Mouse (Mus musculus): ENCODE measurements at regions not wholly inside any gene's neighbourhood (a gene's known extent, or its start where the extent isn't known, plus 50 kb on each side); places are given as distances from the start of the nearest gene placed in this dataset.
A peak's percentile ranks its signal among the peaks of the same experiment; 100 is the strongest.

GRCm38 (mm10) chr10:25118674-25119670, 188.7 kb downstream of the Akap7 start:
- WGBS, result 50% methylated on average over 17 of the region's 17 CpGs
- Histone ChIP-seq H3K9me3 (replicated peaks) (no peaks in the 10 kb centered on the region), H3K4me1 (peaks cover 10% of the 10 kb centered on the region), H3K27me3 (ENCODE audit: low read depth, poor library complexity, severe bottlenecking) (no peaks in the 10 kb centered on the region), H3K36me3 (no peaks in the 10 kb centered on the region), H3K27ac (replicated peaks) (no peak overlapping the region), H3K4me3 (no peak overlapping the region)
- no peak for DNase-seq (ENCODE audit: low spot score)

DNA sequence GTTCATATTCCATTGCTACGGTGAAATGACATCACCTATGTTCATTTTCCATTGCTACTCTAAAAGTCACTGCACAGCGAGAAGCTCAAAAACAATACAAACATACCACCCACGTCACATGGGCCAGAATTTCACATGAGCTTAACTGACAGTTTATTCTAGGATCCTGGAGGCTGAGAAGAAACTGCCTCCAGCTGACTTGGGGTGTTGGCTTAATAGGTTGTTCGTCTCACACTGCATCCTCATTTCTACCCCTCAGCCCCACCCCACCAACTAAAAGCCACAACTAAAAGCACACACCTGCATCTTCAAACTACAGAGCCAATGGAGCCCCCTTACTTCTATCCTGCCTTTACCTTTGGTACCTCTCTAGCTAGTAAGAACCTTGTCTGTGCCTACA, 187.0 kb upstream of the Arg1 start:
- Histone ChIP-seq H3K27me3 (ENCODE audit: low read depth, poor library complexity, severe bottlenecking) (no peaks in the 10 kb centered on the region), H3K27ac (replicated peaks) (no peak overlapping the region), H3K4me3 (no peak overlapping the region), H3K36me3 (no peaks in the 10 kb centered on the region), H3K4me1 (peaks cover 31% of the 10 kb centered on the region), H3K9me3 (replicated peaks) (no peaks in the 10 kb centered on the region)
- WGBS, result 88% methylated on average over 4 of the region's 4 CpGs
- DNase-seq (ENCODE audit: low spot score), result no peak

GRCm38 (mm10) chr10:25112449-25113171, 185.3 kb upstream of the Arg1 start:
- DNase-seq (ENCODE audit: low spot score), result no peak
- no peaks in the 10 kb centered on the region for H3K9me3 ChIP-seq (replicated peaks)
- H3K27me3 ChIP-seq (ENCODE audit: low read depth, poor library complexity, severe bottlenecking), result no peaks in the 10 kb centered on the region
- no peaks in the 10 kb centered on the region for H3K36me3 ChIP-seq
- peaks cover 22% of the 10 kb centered on the region for H3K4me1 ChIP-seq
- H3K4me3 ChIP-seq, result no peak overlapping the region
- 56% methylated on average over 12 of the region's 12 CpGs for WGBS
- peak overlapping the region; percentile 61; the same call in 1 of the 2 replicates for H3K27ac ChIP-seq (replicated peaks)

DNA sequence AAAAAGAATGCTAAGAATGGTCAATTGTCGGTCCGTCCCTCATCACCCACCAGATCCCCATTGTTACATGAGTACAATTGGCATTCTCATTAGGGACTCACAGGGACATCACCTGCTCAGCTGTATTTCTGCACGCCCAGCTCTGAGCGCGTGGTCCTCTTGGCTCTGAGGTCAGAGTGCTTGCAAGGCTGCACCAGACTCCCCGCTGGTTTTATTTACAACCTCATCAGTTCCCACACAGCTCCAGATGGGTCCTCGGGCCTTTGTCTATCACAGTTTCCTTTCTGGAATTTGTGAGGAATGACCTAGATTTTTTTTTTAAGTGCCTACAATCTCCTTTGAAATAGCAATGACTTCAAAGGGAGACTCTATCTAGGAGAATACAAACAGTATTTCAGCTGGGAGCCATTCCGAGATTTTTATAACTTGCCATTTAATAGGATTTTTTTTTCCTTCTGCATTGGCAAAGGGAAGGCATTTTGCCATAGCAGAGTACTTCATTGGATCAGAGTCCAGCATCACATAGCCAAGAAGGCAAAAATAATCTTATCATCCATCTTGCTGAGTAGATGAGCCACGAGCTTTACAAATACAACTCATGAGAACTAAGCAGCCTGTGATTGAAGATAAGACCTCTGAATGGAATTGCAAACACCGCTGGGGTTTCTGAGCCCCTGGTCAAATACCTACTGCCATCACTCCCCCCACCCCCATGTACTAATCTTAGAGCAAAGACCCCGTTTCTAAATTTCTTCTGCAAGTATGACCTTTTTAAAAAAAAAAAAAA, 184.5 kb upstream of the Arg1 start:
- DNase-seq (ENCODE audit: low spot score), result no peak
- no peaks in the 10 kb centered on the region for H3K27me3 ChIP-seq (ENCODE audit: low read depth, poor library complexity, severe bottlenecking)
- no peak overlapping the region for H3K4me3 ChIP-seq
- WGBS, result 6% methylated on average over 11 of the region's 11 CpGs
- H3K9me3 ChIP-seq (replicated peaks), result no peaks in the 10 kb centered on the region
- H3K27ac ChIP-seq (replicated peaks), result peak overlapping the region; percentile 28; the same call in 1 of the 2 replicates
- H3K4me1 ChIP-seq, result peaks cover 22% of the 10 kb centered on the region
- no peaks in the 10 kb centered on the region for H3K36me3 ChIP-seq

DNA sequence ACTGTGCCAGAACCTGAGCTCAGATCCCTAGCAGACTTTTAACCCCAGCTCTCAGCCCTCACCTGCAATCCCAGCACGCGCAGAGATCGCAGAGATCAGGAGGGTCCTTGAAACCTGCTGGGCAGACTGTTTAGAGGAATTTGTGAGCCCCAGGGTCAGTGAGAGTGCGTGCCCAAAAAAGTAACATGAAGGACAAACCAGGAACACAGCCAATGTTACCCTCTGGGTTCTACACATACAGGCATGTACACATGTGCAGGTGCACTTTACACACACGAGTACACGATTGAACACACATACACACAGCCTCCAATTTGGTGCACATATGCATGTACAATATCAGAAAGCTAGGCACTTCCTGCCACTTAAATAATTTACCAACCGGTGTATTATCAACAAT, 183.9 kb upstream of the Arg1 start:
- Histone ChIP-seq H3K4me3 (no peak overlapping the region), H3K36me3 (no peaks in the 10 kb centered on the region), H3K27ac (replicated peaks) (peak overlapping the region; percentile 28; the same call in 1 of the 2 replicates), H3K27me3 (ENCODE audit: low read depth, poor library complexity, severe bottlenecking) (no peaks in the 10 kb centered on the region), H3K9me3 (replicated peaks) (no peaks in the 10 kb centered on the region), H3K4me1 (peaks cover 22% of the 10 kb centered on the region)
- DNase-seq (ENCODE audit: low spot score), result no peak
- WGBS, result 37% methylated on average over 7 of the region's 7 CpGs

DNA sequence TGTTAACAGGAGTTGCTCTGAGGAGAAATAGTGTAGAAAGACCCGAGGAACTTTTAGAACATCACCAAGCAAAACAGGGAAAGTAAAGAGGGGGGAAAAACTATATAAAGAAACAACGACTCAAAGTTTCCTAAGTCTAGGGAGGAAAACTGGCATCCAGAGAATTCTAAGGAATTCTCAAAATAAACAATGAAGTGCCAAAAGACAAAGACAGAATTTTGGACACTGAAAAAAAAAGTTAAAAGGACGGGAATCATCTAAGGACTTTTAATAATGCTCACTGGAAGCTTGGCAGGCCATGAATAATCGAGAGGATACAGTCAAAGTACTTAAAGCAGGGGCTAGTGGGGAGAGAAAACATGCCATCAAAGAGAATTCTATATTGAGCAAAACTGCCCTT, 170.8 kb upstream of the Arg1 start:
- H3K9me3 ChIP-seq (replicated peaks), result no peaks in the 10 kb centered on the region
- 70% methylated on average over 4 of the region's 4 CpGs for WGBS
- H3K27me3 ChIP-seq (ENCODE audit: low read depth, poor library complexity, severe bottlenecking), result no peaks in the 10 kb centered on the region
- no peaks in the 10 kb centered on the region for H3K4me1 ChIP-seq
- no peak for DNase-seq (ENCODE audit: low spot score)
- H3K36me3 ChIP-seq, result no peaks in the 10 kb centered on the region
- no peak overlapping the region for H3K4me3 ChIP-seq
- H3K27ac ChIP-seq (replicated peaks), result no peak overlapping the region

GRCm38 (mm10) chr10:25089705-25090386, 162.6 kb upstream of the Arg1 start:
- Histone ChIP-seq H3K4me1 (no peaks in the 10 kb centered on the region), H3K27ac (replicated peaks) (no peak overlapping the region), H3K36me3 (no peaks in the 10 kb centered on the region), H3K27me3 (ENCODE audit: low read depth, poor library complexity, severe bottlenecking) (no peaks in the 10 kb centered on the region), H3K9me3 (replicated peaks) (no peaks in the 10 kb centered on the region), H3K4me3 (no peak overlapping the region)
- WGBS, result 96% methylated on average over 4 of the region's 4 CpGs
- no peak for DNase-seq (ENCODE audit: low spot score)

DNA sequence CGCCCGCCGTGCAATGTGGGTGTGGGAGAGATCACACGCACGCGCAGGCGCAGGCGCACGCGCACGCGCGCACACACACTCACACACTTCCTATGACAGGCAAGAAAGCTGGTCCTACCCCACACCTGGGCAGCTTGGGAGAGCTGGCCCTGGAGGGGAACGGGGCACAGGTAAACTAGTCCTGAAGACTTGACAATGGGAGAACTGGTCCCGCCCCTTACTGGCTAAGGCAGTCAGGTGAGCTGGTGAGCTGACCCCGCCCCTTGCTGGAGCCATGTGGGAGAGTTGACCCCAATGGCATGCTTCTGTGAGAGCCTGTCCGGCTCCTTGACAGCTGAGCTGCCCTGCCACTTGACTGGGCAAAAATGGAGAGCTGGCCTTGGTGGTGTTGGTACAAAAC, 159.5 kb upstream of the Arg1 start:
- Histone ChIP-seq H3K4me1 (no peaks in the 10 kb centered on the region), H3K36me3 (no peaks in the 10 kb centered on the region), H3K4me3 (no peak overlapping the region), H3K9me3 (replicated peaks) (no peaks in the 10 kb centered on the region), H3K27me3 (ENCODE audit: low read depth, poor library complexity, severe bottlenecking) (no peaks in the 10 kb centered on the region), H3K27ac (replicated peaks) (no peak overlapping the region)
- 97% methylated on average over 17 of the region's 17 CpGs for WGBS
- no peak for DNase-seq (ENCODE audit: low spot score)

GRCm38 (mm10) chr10:25082930-25083329, 155.6 kb upstream of the Arg1 start:
- H3K4me3 ChIP-seq, result no peak overlapping the region
- no peak for DNase-seq (ENCODE audit: low spot score)
- H3K4me1 ChIP-seq, result no peaks in the 10 kb centered on the region
- H3K27ac ChIP-seq (replicated peaks), result no peak overlapping the region
- H3K36me3 ChIP-seq, result no peaks in the 10 kb centered on the region
- no peaks in the 10 kb centered on the region for H3K27me3 ChIP-seq (ENCODE audit: low read depth, poor library complexity, severe bottlenecking)
- 77% methylated on average over 10 of the region's 10 CpGs for WGBS
- H3K9me3 ChIP-seq (replicated peaks), result no peaks in the 10 kb centered on the region

- H3K4me1 ChIP-seq, result no peaks in the 10 kb centered on the region
- no peak for DNase-seq (ENCODE audit: low spot score)
- no peaks in the 10 kb centered on the region for H3K27me3 ChIP-seq (ENCODE audit: low read depth, poor library complexity, severe bottlenecking)
- no peaks in the 10 kb centered on the region; the same call in 1 of the 2 replicates for H3K9me3 ChIP-seq (replicated peaks)
- 78% methylated on average over 2 of the region's 2 CpGs for WGBS
- no peak overlapping the region for H3K27ac ChIP-seq (replicated peaks)
- no peaks in the 10 kb centered on the region for H3K36me3 ChIP-seq
- H3K4me3 ChIP-seq, result no peak overlapping the region
These were observed 145.3 kb upstream of the Arg1 start for GRCm38 (mm10) chr10:25072617-25073016.

DNA sequence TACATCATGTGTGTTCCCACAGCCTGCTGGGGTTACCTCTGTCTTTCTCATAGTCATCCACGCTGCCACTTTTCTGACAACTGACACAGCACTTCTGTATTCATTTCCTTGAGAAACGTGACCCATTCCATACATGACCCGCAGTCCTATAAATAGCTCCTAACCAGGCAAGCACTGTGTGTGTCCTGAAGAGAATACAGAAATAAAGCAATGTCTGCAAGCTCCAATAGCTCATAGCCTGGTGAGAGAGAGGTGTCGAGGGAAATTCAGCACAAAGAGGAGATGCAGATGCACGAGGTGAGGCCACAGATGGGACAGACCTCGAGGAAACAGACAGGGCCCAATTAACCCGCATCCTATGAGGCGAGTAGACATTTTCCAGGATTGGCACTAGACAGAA, 141.0 kb upstream of the Arg1 start:
- Histone ChIP-seq H3K4me1 (no peaks in the 10 kb centered on the region), H3K27ac (replicated peaks) (no peak overlapping the region), H3K4me3 (no peak overlapping the region), H3K9me3 (replicated peaks) (no peaks in the 10 kb centered on the region; the same call in 1 of the 2 replicates), H3K27me3 (ENCODE audit: low read depth, poor library complexity, severe bottlenecking) (no peaks in the 10 kb centered on the region), H3K36me3 (no peaks in the 10 kb centered on the region)
- DNase-seq (ENCODE audit: low spot score), result no peak
- 87% methylated on average over 8 of the region's 8 CpGs for WGBS

Measured in midbrain, embryonic 10.5 days (tissue).